Mouse (Mus musculus) hindbrain, embryonic 12.5 days (tissue): Measurements from ENCODE around the gene Jkamp. TPM values are rescaled to one million over a fixed set of nuclear protein-coding genes. Genes with fewer than 3 reads are reported as not detected.

Experiments used
- ATAC-seq: fragments of 200-750 bp; cut with Nextera tagmentation; 2 replicates; pipeline ENCODE4 v1.8.0; 2017; ENCODE audit warnings: moderate TSS enrichment; ENCODE audit not compliant: low FRiP score
- H3K27ac ChIP-seq: fragments of 300-500 bp; sonication (generic); 2 replicates; pipeline ENCODE4 v1.5.1; 2016; ENCODE audit warnings: mild to moderate bottlenecking
- H3K27me3 ChIP-seq: fragments of 300-500 bp; sonication (generic); 2 replicates; pipeline ENCODE4 v1.6.1; 2016; ENCODE audit warnings: mild to moderate bottlenecking
- H3K36me3 ChIP-seq: fragments of 300-500 bp; sonication (generic); 2 replicates; pipeline ENCODE4 v1.6.1; 2016; ENCODE audit warnings: mild to moderate bottlenecking
- H3K4me1 ChIP-seq: fragments of 300-500 bp; sonication (generic); 2 replicates; pipeline ENCODE4 v1.6.1; 2016
- H3K4me2 ChIP-seq: fragments of 300-500 bp; sonication (generic); replicated peaks from 2 replicates; pipeline ENCODE4 v1.6.1; 2016; ENCODE audit warnings: mild to moderate bottlenecking
- H3K4me3 ChIP-seq: fragments of 300-500 bp; sonication (generic); 2 replicates; pipeline ENCODE4 v1.5.1; 2016; ENCODE audit warnings: mild to moderate bottlenecking
- H3K9ac ChIP-seq: fragments of 300-500 bp; sonication (generic); 2 replicates; pipeline ENCODE4 v1.6.1; 2016; ENCODE audit warnings: mild to moderate bottlenecking, moderate library complexity
- H3K9me3 ChIP-seq: fragments of 300-500 bp; sonication (generic); replicated peaks from 2 replicates; pipeline ENCODE4 v1.6.1; 2016; ENCODE audit warnings: mild to moderate bottlenecking
- WGBS: fragments of 180-500 bp; shearing (Covaris S2); methylation state at CpG from one replicate; pipeline ENCODE4 v1.1.7; 2016; 5-methylcytosine and 5-hydroxymethylcytosine counted together
- polyA plus RNA-seq: library from polyadenylated mRNA; unstranded; fragments of >200 nt; fragmentation: Nextera tagmentation; extraction: Ambion mirVana; gene quantifications from 2 replicates; pipeline ENCODE4 v1.2.1, GENCODE M21; 2016

Jkamp gene
- polyA plus RNA-seq, 1 experiment from 2014 or later, result 98.2 TPM

GRCm38 (mm10) chr12:72057780-72058179 lies 27.6 kb upstream of the Jkamp start:
- Histone ChIP-seq H3K27me3 (no peaks in the 10 kb centered on the region), H3K27ac (no peak overlapping the region), H3K9ac (no peak overlapping the region), H3K4me3 (no peak overlapping the region), H3K36me3 (no peaks in the 10 kb centered on the region), H3K4me1 (no peaks in the 10 kb centered on the region), H3K4me2 (no peak overlapping the region), H3K9me3 (no peaks in the 10 kb centered on the region)
- WGBS, result 87% methylated on average over 1 of the region's 1 CpGs
- ATAC-seq, result no peak

GRCm38 (mm10) chr12:72069626-72070326 lies 15.6 kb upstream of the Jkamp start:
- WGBS, result 5% methylated on average over 40 of the region's 40 CpGs
- Histone ChIP-seq H3K4me3 (peak overlapping the region; percentile 72), H3K4me2 (peak overlapping the region; percentile 83), H3K9me3 (no peaks in the 10 kb centered on the region), H3K9ac (peak overlapping the region; percentile 9), H3K27ac (peak overlapping the region; percentile 77; the same call in 1 of the 2 replicates), H3K27me3 (peaks cover 12% of the 10 kb centered on the region), H3K4me1 (peaks cover 8% of the 10 kb centered on the region), H3K36me3 (0 out of 2 replicates have a peak, but pooled peaks cover 6% of the 10 kb centered on the region)
- no peak; the same call in 1 of the 2 replicates for ATAC-seq

- Histone ChIP-seq H3K9me3 (no peaks in the 10 kb centered on the region), H3K27ac (peak within 1 kb of the TSS; percentile 77), H3K4me2 (peak within 1 kb of the TSS; percentile 83), H3K9ac (peak within 1 kb of the TSS; percentile 76), H3K36me3 (0 out of 2 replicates have a peak, but pooled peaks cover 6% of the 10 kb centered on the region), H3K4me3 (peak within 1 kb of the TSS; percentile 72), H3K4me1 (peaks cover 8% of the 10 kb centered on the region), H3K27me3 (peaks cover 12% of the 10 kb centered on the region)
- WGBS, result under 1% methylated on average over 93 of the region's 94 CpGs
- peak; percentile 91 for ATAC-seq
These were observed 14.8 kb upstream of the Jkamp start, which contains the start of gene Gpr135 for GRCm38 (mm10) chr12:72070327-72071269. Gpr135 (minus strand) TSS chr12:72071125.

- no peak for ATAC-seq
- no peak overlapping the region for H3K4me3 ChIP-seq
- no peak overlapping the region for H3K9ac ChIP-seq
- peaks cover 9% of the 10 kb centered on the region for H3K4me1 ChIP-seq
- WGBS, result 89% methylated on average over 3 of the region's 3 CpGs
- no peak overlapping the region for H3K4me2 ChIP-seq
- no peaks in the 10 kb centered on the region for H3K27me3 ChIP-seq
- no peaks in the 10 kb centered on the region for H3K9me3 ChIP-seq
- H3K36me3 ChIP-seq, result 0 out of 2 replicates have a peak, but pooled peaks cover 8% of the 10 kb centered on the region
- no peak overlapping the region for H3K27ac ChIP-seq
These were observed 7.1 kb upstream of the Jkamp start for GRCm38 (mm10) chr12:72078248-72078647.

- Histone ChIP-seq H3K27me3 (no peaks in the 10 kb centered on the region), H3K27ac (no peak overlapping the region), H3K4me1 (peaks cover 18% of the 10 kb centered on the region), H3K36me3 (0 out of 2 replicates have a peak, but pooled peaks cover under 1% of the 10 kb centered on the region), H3K9ac (no peak overlapping the region), H3K4me2 (peak overlapping the region; percentile 40; the same call in 1 of the 2 replicates), H3K4me3 (0 out of 2 replicates have a peak overlapping the region, but pooled peaks have one; percentile 5), H3K9me3 (no peaks in the 10 kb centered on the region)
- 80% methylated on average over 3 of the region's 3 CpGs for WGBS
- ATAC-seq, result no peak
These were observed 3.4 kb upstream of the Jkamp start for GRCm38 (mm10) chr12:72081961-72082360.

GRCm38 (mm10) chr12:72082370-72082769 lies 3.0 kb upstream of the Jkamp start:
- H3K27me3 ChIP-seq, result no peaks in the 10 kb centered on the region
- H3K36me3 ChIP-seq, result no peaks in the 10 kb centered on the region
- H3K9me3 ChIP-seq, result no peaks in the 10 kb centered on the region
- no peak overlapping the region for H3K27ac ChIP-seq
- H3K4me3 ChIP-seq, result 0 out of 2 replicates have a peak overlapping the region, but pooled peaks have one; percentile 5
- H3K4me1 ChIP-seq, result peaks cover 20% of the 10 kb centered on the region
- ATAC-seq, result no peak
- peak overlapping the region; percentile 40 for H3K4me2 ChIP-seq
- WGBS, result 32% methylated on average over 18 of the region's 18 CpGs
- H3K9ac ChIP-seq, result no peak overlapping the region

- Histone ChIP-seq H3K27me3 (no peaks in the 10 kb centered on the region), H3K9ac (no peak overlapping the region), H3K27ac (no peak overlapping the region), H3K36me3 (no peaks in the 10 kb centered on the region), H3K4me1 (peaks cover 29% of the 10 kb centered on the region), H3K9me3 (no peaks in the 10 kb centered on the region), H3K4me2 (no peak overlapping the region), H3K4me3 (no peak overlapping the region)
- no peak for ATAC-seq
- WGBS, result 91% methylated on average over 9 of the region's 9 CpGs
These were observed 2.1 kb upstream of the Jkamp start for GRCm38 (mm10) chr12:72083265-72083664.

- Histone ChIP-seq H3K4me2 (peak overlapping the region; percentile 82), H3K9me3 (no peaks in the 10 kb centered on the region), H3K27me3 (no peaks in the 10 kb centered on the region), H3K4me3 (peak overlapping the region; percentile 58), H3K9ac (peak overlapping the region; percentile 74), H3K27ac (peak overlapping the region; percentile 83), H3K4me1 (peaks cover 32% of the 10 kb centered on the region), H3K36me3 (no peaks in the 10 kb centered on the region)
- ATAC-seq, result peak; percentile 6
- 3% methylated on average over 46 of the region's 46 CpGs for WGBS
These were observed 947 bp upstream of the Jkamp start for GRCm38 (mm10) chr12:72084261-72085023.

- peak overlapping the region; percentile 58 for H3K4me3 ChIP-seq
- H3K9me3 ChIP-seq, result no peaks in the 10 kb centered on the region
- H3K9ac ChIP-seq, result peak overlapping the region; percentile 74
- WGBS, result 0% methylated on average over 31 of the region's 31 CpGs
- no peaks in the 10 kb centered on the region for H3K36me3 ChIP-seq
- peak overlapping the region; percentile 82 for H3K4me2 ChIP-seq
- ATAC-seq, result no peak
- peak overlapping the region; percentile 83 for H3K27ac ChIP-seq
- H3K4me1 ChIP-seq, result peaks cover 32% of the 10 kb centered on the region
- H3K27me3 ChIP-seq, result no peaks in the 10 kb centered on the region
These were observed 413 bp upstream of the Jkamp start for GRCm38 (mm10) chr12:72085024-72085328.

- H3K36me3 ChIP-seq, result peaks cover 6% of the 10 kb centered on the region; the same call in 1 of the 2 replicates
- peaks cover 32% of the 10 kb centered on the region for H3K4me1 ChIP-seq
- peak overlapping the region; percentile 95 for H3K27ac ChIP-seq
- H3K27me3 ChIP-seq, result no peaks in the 10 kb centered on the region
- peak overlapping the region; percentile 58 for H3K4me3 ChIP-seq
- 2% methylated on average over 18 of the region's 18 CpGs for WGBS
- no peak for ATAC-seq
- H3K9ac ChIP-seq, result peak overlapping the region; percentile 80
- H3K9me3 ChIP-seq, result no peaks in the 10 kb centered on the region
- H3K4me2 ChIP-seq, result peak overlapping the region; percentile 82
These were observed 907 bp downstream of the Jkamp start for GRCm38 (mm10) chr12:72086166-72086825.

GRCm38 (mm10) chr12:72089802-72090201 lies 4.4 kb downstream of the Jkamp start:
- 87% methylated on average over 4 of the region's 4 CpGs for WGBS

More at GRCm38 (mm10) chr12:72089802-72090201, 4.4 kb downstream of the Jkamp start:
- H3K9ac ChIP-seq, result no peak overlapping the region
- H3K4me2 ChIP-seq, result no peak overlapping the region
- no peak for ATAC-seq
- peaks cover 15% of the 10 kb centered on the region for H3K4me1 ChIP-seq
- no peaks in the 10 kb centered on the region for H3K27me3 ChIP-seq
- no peaks in the 10 kb centered on the region for H3K9me3 ChIP-seq
- H3K4me3 ChIP-seq, result no peak overlapping the region
- peaks cover 38% of the 10 kb centered on the region for H3K36me3 ChIP-seq
- no peak overlapping the region for H3K27ac ChIP-seq
